Mouse (Mus musculus) C2C12 (cell line): ENCODE measurements around the gene Spryd4. TPM values are rescaled to one million over a fixed set of nuclear protein-coding genes. Genes with fewer than 3 reads are reported as not detected.

Source experiments
- H3K27me3 ChIP-seq: one replicate; pipeline ENCODE4 v1.6.1; 2011; ENCODE audit not compliant: control insufficient read depth, insufficient read depth, insufficient read length
- H3K36me3 ChIP-seq: one replicate; pipeline ENCODE4 v1.6.1; 2011; ENCODE audit not compliant: control insufficient read depth, insufficient read depth
- H3K4me3 ChIP-seq: one replicate; pipeline ENCODE4 v1.5.1; 2011; ENCODE audit warnings: mild to moderate bottlenecking, control low read depth; ENCODE audit not compliant: poor library complexity, insufficient read depth, severe bottlenecking
- H3K79me2 ChIP-seq: one replicate; pipeline ENCODE4 v1.6.1; 2011; ENCODE audit not compliant: control insufficient read depth, insufficient read depth
- H3K79me3 ChIP-seq: one replicate; pipeline ENCODE4 v1.6.1; 2011; ENCODE audit warnings: low read depth, control low read depth
- H3ac ChIP-seq: one replicate; pipeline ENCODE3; 2011; ENCODE audit warnings: low read depth; ENCODE audit not compliant: control insufficient read depth, insufficient read length
- CEBPB ChIP-seq: IDR thresholded peaks from one replicate; pipeline ENCODE4 v1.6.1; 2011; ENCODE audit warnings: low read depth, mild to moderate bottlenecking, control low read depth, moderate library complexity
- CTCF ChIP-seq: IDR thresholded peaks from one replicate; pipeline ENCODE4 v1.5.1; 2011; ENCODE audit not compliant: control insufficient read depth, insufficient read depth, insufficient read length
- FOSL1 ChIP-seq: IDR thresholded peaks from one replicate; pipeline ENCODE4 v1.8.0; 2011; ENCODE audit warnings: mild to moderate bottlenecking, low read length; ENCODE audit not compliant: poor library complexity, insufficient read depth, severe bottlenecking
- MAX ChIP-seq: IDR thresholded peaks from one replicate; pipeline ENCODE4 v1.6.1; 2011; ENCODE audit warnings: mild to moderate bottlenecking, control low read depth
- MYOD1 ChIP-seq: IDR thresholded peaks from one replicate; pipeline ENCODE4 v1.6.1; 2011; ENCODE audit warnings: low read depth; ENCODE audit not compliant: control insufficient read depth, insufficient read length
- MYOG ChIP-seq: IDR thresholded peaks from one replicate; pipeline ENCODE4 v1.6.1; 2011; ENCODE audit not compliant: control insufficient read depth, insufficient read length; ENCODE audit errors: extremely low read depth
- USF1 ChIP-seq: IDR thresholded peaks from one replicate; pipeline ENCODE4 v1.6.1; 2011; ENCODE audit warnings: low read depth, mild to moderate bottlenecking, control low read depth, moderate library complexity
- polyA plus RNA-seq: library from polyadenylated mRNA; unstranded; fragments of >200 nt; fragmentation: generic; extraction: Trizol; gene quantifications from one replicate; pipeline ENCODE4 v1.2.1, GENCODE M21; 2012; ENCODE audit warnings: missing spikeins

The Spryd4 gene
- polyA plus RNA-seq, 1 experiment = 13.4 TPM

DNA sequence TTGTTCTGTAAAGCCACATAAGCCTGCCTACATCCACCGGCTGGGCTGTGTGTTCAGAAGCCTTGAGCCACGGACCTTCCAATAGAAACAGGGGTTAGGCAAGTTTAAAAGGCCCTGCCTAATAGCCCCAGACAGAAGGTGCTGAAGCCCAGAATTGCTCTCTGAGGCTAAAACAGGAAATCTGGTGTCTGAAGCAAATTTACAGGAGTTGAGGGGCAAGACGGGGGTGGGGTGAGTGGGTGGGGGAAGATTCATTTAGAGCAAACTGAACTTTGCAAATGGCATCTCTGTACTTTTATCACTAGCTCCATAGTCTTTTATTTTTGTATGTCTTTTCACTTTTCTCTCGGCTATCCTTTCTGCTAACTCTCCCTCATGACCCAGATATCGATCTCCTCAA is 19.5 kb upstream of the Spryd4 start:
- Histone ChIP-seq H3K79me2 (peaks cover 21% of the 10 kb centered on the region), H3K27me3 (no peaks in the 10 kb centered on the region), H3ac (peak overlapping the region; percentile 21), H3K79me3 (no peaks in the 10 kb centered on the region), H3K36me3 (peaks cover 6% of the 10 kb centered on the region), H3K4me3 (no peak overlapping the region)
- TF ChIP-seq CTCF (no peak), MYOG (no peak), MAX (no peak)

DNA sequence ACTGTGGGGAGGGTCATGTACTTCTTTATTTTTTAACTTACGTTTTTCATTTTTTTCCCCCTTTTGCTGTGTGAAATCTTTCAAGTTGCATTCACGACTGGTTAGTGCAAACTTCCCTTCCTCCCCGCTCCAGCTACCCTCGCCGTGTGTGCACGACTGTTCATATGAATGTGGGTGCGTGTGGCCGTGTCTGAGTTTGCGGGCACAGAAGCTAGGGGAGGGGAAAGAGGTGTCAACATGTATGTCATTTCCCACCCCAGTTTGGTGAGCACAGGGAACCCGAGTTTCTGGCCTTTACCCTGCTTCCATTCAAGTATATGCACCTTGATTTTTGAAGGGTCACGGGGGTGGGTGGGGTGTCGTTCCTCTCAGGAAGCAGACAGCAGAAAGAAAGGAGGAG is 19.0 kb upstream of the Spryd4 start:
- H3K79me3 ChIP-seq = no peaks in the 10 kb centered on the region
- no peak overlapping the region for H3K4me3 ChIP-seq
- TF ChIP-seq MAX (no peak), MYOD1 (no peak), CEBPB (no peak), USF1 (no peak), CTCF (no peak), MYOG (no peak), FOSL1 (no peak)
- peaks cover 6% of the 10 kb centered on the region for H3K36me3 ChIP-seq
- no peaks in the 10 kb centered on the region for H3K27me3 ChIP-seq
- no peak overlapping the region for H3ac ChIP-seq
- peaks cover 21% of the 10 kb centered on the region for H3K79me2 ChIP-seq

DNA sequence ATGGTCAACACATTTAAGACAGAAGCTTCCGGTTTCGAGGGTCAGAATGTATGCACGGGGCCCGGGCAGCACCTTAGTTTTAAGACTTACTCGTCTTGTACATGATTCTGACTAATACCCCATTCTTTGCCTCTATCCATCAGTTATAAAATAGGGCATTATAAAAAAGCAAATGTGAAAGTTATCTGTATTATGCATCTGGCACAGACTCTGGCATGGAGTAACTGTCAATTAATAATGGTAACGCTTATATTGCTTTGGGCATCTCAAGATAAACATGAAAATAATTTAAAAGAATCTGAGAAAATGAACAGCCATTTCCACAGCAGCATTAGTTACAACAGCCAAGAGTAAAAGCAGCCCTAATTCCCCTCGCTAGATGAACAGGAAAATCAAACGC is 16.4 kb upstream of the Spryd4 start:
- H3K79me3 ChIP-seq = no peaks in the 10 kb centered on the region
- peaks cover 3% of the 10 kb centered on the region for H3K27me3 ChIP-seq
- no peak overlapping the region for H3ac ChIP-seq
- no peaks in the 10 kb centered on the region for H3K36me3 ChIP-seq
- H3K4me3 ChIP-seq = no peak overlapping the region
- TF ChIP-seq CTCF (no peak), MYOD1 (no peak)
- H3K79me2 ChIP-seq = peaks cover 8% of the 10 kb centered on the region

DNA sequence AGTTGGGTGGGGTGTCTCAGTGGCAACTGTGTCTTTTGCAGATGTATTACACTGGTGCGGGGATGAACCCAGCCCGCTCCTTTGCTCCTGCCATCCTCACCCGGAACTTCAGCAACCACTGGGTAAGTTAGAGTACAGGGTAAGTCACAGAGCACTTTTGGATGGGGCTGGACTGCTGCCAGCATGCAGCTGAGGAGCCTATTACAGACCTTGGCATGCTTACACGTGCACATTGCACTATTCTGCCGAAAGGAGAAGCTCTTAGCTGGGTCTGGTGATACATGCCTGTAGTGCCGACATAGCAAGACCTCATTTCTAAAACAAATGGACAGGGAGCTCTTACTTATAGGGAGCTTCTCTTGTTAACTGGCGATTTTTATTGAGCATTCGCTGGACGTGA is 16.0 kb upstream of the Spryd4 start:
- TF ChIP-seq USF1 (no peak), CEBPB (no peak), FOSL1 (no peak), MYOG (no peak), MYOD1 (no peak), MAX (no peak), CTCF (no peak)
- Histone ChIP-seq H3K79me3 (no peaks in the 10 kb centered on the region), H3K79me2 (peaks cover 4% of the 10 kb centered on the region), H3K4me3 (no peak overlapping the region), H3ac (no peak overlapping the region), H3K36me3 (no peaks in the 10 kb centered on the region), H3K27me3 (peaks cover 3% of the 10 kb centered on the region)

DNA sequence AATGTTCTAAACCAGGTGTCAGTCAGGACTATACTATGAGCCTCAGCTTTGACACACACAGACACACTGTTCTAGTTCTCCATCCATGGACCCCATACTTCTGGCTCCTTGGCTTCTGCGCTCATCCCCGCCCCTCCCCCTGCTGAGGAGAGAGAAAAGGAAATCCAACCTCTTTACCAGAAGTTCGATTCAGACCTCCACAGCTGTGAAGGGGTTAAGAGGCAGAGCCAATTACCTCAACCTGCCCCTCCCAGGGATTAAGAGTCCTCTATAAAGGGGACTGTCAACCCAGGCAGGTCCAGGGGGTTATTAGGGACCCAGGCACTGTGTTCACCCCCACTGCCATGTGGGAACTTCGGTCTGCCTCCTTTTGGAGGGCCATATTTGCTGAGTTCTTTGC is 13.9 kb upstream of the Spryd4 start, which contains the start of gene Mip:
Gene Mip, plus strand, starts transcription at position 301 of the 400 bp plus-strand sequence.
- no peaks in the 10 kb centered on the region for H3K79me3 ChIP-seq
- no peak within 1 kb of the TSS for H3K4me3 ChIP-seq

DNA sequence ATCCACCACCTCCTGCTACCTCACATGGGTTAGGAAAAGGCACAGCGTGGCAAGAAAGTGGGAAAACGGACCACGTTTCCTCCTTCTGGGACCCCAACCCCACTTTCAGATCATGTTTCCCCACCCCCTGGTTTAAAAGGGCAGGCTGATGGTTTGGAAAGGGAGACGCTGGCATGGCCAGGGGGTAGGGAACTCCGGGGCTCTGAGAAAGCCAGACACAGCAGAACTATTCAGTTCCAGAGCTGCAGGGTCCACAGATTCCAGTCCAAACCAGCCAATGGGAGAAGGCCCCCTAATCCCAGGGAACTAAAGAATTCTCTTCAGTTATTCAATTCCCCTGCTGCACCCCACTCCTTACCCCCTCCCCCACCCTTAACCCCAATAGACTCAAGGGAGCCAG is 13.5 kb upstream of the Spryd4 start:
- Histone ChIP-seq H3K27me3 (peaks cover 7% of the 10 kb centered on the region), H3ac (no peak overlapping the region), H3K79me2 (no peaks in the 10 kb centered on the region), H3K79me3 (no peaks in the 10 kb centered on the region), H3K36me3 (no peaks in the 10 kb centered on the region), H3K4me3 (no peak overlapping the region)
- TF ChIP-seq MYOG (no peak), CTCF (no peak), MYOD1 (no peak)

More for the DNA sequence above, 13.9 kb upstream of the Spryd4 start, which contains the start of gene Mip:
- no peaks in the 10 kb centered on the region for H3K79me2 ChIP-seq
- no peaks in the 10 kb centered on the region for H3K36me3 ChIP-seq
- TF ChIP-seq MYOG = no peak
- TF ChIP-seq FOSL1 = no peak
- no peak for TF ChIP-seq CEBPB
- no peak for TF ChIP-seq MAX
- no peak for TF ChIP-seq CTCF
- TF ChIP-seq USF1 = no peak
- no peak for TF ChIP-seq MYOD1
- no peak within 1 kb of the TSS for H3ac ChIP-seq
- peaks cover 7% of the 10 kb centered on the region for H3K27me3 ChIP-seq
